Mouse (Mus musculus): ENCODE measurements at regions not wholly inside any gene's neighbourhood (a gene's known extent, or its start where the extent isn't known, plus 50 kb on each side); places are given as distances from the start of the nearest gene placed in this dataset.

GRCm38 (mm10) chr15:74311082-74311481 lies 325.1 kb downstream of the Mroh4 start:
- no peak for TF ChIP-seq CTCF (IDR thresholded peaks at IDR 0.05; ENCODE audit: extremely low read depth, insufficient read depth, insufficient read length, insufficient replicate concordance)
- TF ChIP-seq POLR2A (IDR thresholded peaks at IDR 0.05; ENCODE audit: low read depth, low read length): no peak

All from spleen, adult 2 months (tissue).